Mouse (Mus musculus) liver, embryonic 14.5 days (tissue): ENCODE measurements around the gene Anp32b.

Experiments
- CTCF ChIP-seq: IDR thresholded peaks from 2 replicates; pipeline ENCODE4 v1.5.1; 2016; ENCODE audit warnings: antibody characterized with exemption, low read depth, control low read depth
- EP300 ChIP-seq: IDR thresholded peaks from 2 replicates; pipeline ENCODE4 v1.6.1; 2016; ENCODE audit warnings: antibody characterized with exemption, low read depth

DNA sequence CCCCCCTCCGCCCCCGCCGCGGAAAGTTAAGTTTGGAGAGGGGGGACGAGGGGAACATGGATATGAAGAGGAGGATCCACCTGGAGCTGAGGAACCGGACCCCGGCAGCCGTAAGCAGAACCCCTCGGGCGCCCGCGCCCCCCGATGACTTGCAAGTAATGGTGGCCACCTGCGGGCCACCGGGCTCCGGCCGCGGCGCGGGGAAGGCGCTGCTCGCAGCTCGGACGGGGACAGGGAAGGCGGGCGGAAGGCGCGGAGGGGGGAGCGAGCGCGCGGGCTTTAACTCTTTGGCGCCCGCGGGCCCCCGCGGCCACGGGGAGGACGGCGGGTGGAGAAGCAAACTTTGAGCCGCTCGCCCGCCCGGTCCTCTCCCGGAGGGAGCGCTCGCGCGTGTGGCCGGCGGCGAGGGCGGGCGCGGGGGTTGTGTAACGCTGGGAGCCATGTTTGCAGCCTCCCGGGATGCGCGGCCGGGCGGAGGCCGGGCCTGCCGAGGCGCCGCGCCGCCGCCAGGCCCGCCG is 597 bp downstream of the Anp32b start:
- TF ChIP-seq CTCF (no peak), EP300 (no peak)
